Mouse (Mus musculus): ENCODE measurements around the gene Serp1.
A peak's percentile ranks its signal among the peaks of the same experiment; 100 is the strongest.
"Not testable (repeated sequence)": the region's sequence is repeated elsewhere in the genome, so short reads cannot be mapped to it uniquely, and the experiment has no call there.

Serp1 gene

GRCm38 (mm10) chr3:58508020-58508750 is 17.5 kb downstream of the Serp1 start:
- DNase-seq (ENCODE audit: low read depth, low spot score), result no peak

GRCm38 (mm10) chr3:58504676-58505075 is 21.0 kb downstream of the Serp1 start:
- no peak for DNase-seq (ENCODE audit: low read depth, low spot score)

GRCm38 (mm10) chr3:58503720-58504333 is 21.9 kb downstream of the Serp1 start:
- no peak for DNase-seq (ENCODE audit: low read depth, low spot score)

GRCm38 (mm10) chr3:58501961-58502360 is 23.7 kb downstream of the Serp1 start:
- no peak for DNase-seq (ENCODE audit: low read depth, low spot score)

GRCm38 (mm10) chr3:58493621-58494020 is 32.1 kb downstream of the Serp1 start:
- DNase-seq (ENCODE audit: low read depth, low spot score), result peak; percentile 80

- peak; percentile 54 for DNase-seq (ENCODE audit: low read depth, low spot score)
These were observed 34.9 kb downstream of the Serp1 start for GRCm38 (mm10) chr3:58490787-58491186.

- DNase-seq (ENCODE audit: low read depth, low spot score), result peak; percentile 25
These were observed 37.5 kb downstream of the Serp1 start for GRCm38 (mm10) chr3:58487999-58488775.

GRCm38 (mm10) chr3:58487121-58487520 is 38.6 kb downstream of the Serp1 start:
- DNase-seq (ENCODE audit: low read depth, low spot score), result no peak

- DNase-seq (ENCODE audit: low read depth, low spot score), result no peak
These were observed 39.8 kb downstream of the Serp1 start for GRCm38 (mm10) chr3:58485883-58486282.

- DNase-seq (ENCODE audit: low read depth, low spot score), result no peak
These were observed 46.8 kb downstream of the Serp1 start for GRCm38 (mm10) chr3:58478755-58479455.

- not testable (repeated sequence) for DNase-seq (ENCODE audit: low read depth, low spot score)
These were observed 50.4 kb downstream of the Serp1 start for GRCm38 (mm10) chr3:58475298-58475697.
